Mouse (Mus musculus): Measurements from ENCODE around the gene Tatdn2.
"Not testable (repeated sequence)": the region's sequence is repeated elsewhere in the genome, so short reads cannot be mapped to it uniquely, and the experiment has no call there.

Gene Tatdn2

DNA sequence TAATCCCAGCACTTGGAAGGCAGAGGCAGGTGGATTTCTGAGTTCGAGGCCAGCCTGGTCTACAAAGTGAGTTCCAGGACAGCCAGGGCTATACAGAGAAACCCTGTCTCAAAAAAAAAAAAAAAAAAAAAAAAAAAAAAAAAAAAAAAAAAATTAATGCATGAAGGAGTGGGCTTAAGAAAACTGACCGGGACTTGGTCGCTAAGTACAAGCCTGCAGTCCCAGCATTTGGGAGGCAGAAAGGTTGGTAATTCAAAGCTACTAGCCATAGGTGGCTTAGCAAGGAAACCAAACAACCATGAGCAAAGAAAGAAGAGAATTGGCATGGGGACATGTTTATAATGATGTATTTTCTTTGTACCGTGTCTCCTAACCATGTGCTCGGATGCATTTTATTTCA lies 16.5 kb downstream of the Tatdn2 start:
- DNase-seq (ENCODE audit: low spot score in 2 of 2) = not testable (repeated sequence)

DNA sequence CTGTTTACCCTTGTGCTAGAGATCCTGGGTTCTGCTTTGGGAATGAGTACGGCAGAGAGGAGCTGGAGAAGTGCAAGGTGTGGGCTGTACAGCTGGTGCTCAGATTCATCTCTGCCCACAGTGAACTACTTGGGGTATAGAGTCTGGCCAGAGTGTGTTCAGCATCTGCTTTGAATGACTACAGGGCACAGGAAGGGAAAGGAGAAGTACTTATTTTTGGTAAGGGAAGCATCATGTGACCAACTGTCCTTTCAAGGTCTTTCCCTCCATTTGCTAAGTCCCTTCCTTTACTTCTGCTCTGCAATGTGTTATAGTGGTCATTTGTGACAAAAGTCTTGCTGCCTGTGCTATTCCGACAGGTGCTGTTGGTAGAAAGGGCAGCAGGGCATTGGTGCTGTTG lies 17.4 kb downstream of the Tatdn2 start:
- DNase-seq (ENCODE audit: low spot score in 2 of 2) = no peak

- DNase-seq (ENCODE audit: low spot score in 2 of 2) = no peak
Measured at GRCm38 (mm10) chr6:113714797-113715196, 17.9 kb downstream of the Tatdn2 start.

GRCm38 (mm10) chr6:113717541-113717940 lies 20.7 kb downstream of the Tatdn2 start:
- DNase-seq (ENCODE audit: low spot score in 2 of 2) = no peak

GRCm38 (mm10) chr6:113719878-113720277 lies 23.0 kb downstream of the Tatdn2 start, which contains the start of gene Ghrl:
TSS of gene Ghrl (minus strand) at chr6:113719880.
- DNase-seq (ENCODE audit: low spot score in 2 of 2) = no peak

DNA sequence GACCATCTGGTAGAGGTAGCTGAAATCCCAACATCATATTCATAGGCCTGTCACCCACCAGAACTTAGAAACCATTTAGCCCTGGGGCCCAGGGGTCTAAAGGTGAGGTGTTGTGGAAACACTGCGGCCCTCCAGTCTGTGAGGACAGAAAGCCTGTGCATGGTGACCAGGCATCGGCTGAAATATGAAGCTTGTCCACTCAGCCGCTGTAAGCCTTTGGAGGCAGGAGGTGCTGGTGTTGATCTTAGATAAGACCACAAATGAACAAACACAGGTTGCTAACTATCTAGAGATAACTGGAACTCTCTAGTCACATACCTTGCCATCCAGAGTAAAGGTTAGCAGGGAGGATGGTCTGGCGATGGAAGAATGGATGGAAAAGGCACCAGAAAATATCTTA lies 24.2 kb downstream of the Tatdn2 start:
- no peak for DNase-seq (ENCODE audit: low spot score in 2 of 2)

DNA sequence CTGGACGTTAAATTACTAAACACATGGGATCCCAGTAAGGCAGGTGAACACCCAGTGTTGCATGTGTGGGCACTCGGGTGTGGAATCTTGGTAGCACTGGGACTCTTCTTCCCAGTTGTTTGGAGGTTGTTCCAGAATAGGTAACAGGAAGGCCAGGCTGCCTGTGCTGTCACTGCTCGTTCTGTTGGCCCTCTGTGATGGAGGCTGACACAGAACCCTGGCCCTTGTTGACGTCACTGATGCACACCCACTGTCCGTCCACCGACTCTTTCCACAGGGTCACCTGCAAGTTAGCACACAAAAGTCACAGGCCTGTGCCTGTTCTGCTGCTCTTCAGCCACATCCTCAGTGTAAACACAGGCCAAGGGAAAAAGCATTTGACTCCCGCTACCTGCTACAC lies 31.3 kb downstream of the Tatdn2 start:
- DNase-seq (ENCODE audit: low spot score in 2 of 2) = no peak

- no peak for DNase-seq (ENCODE audit: low spot score in 2 of 2)
Measured at GRCm38 (mm10) chr6:113731296-113731695, 34.4 kb downstream of the Tatdn2 start.

GRCm38 (mm10) chr6:113737318-113738046 lies 40.6 kb downstream of the Tatdn2 start:
- no peak for DNase-seq (ENCODE audit: low spot score in 2 of 2)

DNA sequence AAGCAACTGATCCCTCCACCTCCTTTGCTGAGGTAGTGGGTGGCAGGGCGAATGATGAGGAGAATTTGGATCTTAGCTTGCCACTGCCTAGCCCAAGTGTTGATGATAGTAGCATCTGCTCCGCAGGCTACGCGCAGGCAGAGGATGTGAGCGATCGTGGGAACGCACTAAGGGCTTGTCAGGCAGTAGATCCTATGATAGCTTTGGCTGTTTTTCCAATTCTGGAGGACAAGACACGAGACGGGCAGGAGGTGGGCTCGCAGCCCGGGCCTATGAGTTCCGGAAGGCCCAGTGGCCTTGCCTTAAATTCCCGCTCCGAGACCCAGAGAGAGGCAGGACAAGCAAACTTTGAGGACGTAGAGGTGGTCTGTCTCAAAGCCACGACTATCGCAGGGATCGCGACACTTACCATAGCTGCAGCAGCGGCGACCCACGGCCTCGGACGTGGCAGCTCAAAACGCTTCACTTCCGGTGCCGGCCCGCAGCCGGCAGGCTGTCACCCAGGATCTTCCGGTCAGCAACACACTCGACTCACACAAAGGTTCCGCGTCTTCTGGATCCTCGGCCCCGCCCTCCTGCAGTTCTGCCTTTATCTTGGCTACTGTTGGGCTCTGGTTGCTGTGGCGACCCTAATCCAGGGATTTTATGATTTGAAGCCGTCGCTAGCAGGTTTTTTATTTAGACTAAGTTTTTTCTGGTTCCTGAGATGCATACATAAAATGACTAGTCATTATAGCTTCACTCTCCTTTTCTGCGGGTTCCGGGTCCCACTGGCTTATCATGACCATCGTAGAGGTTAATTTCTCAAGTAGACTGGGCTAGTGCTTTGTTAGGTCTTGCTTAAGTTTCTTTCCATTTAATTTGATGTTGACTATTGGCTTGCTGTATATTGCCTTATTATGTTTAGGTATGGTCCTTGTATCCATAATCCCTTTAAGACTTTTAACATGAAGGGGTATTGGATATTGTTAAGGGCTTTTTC lies 43.7 kb downstream of the Tatdn2 start, which contains the start of gene Sec13:
Gene Sec13, minus strand, starts transcription at position 508 of the 982 bp plus-strand sequence.
- DNase-seq (ENCODE audit: low spot score in 2 of 2) = peak; percentile 76 to 90

DNA sequence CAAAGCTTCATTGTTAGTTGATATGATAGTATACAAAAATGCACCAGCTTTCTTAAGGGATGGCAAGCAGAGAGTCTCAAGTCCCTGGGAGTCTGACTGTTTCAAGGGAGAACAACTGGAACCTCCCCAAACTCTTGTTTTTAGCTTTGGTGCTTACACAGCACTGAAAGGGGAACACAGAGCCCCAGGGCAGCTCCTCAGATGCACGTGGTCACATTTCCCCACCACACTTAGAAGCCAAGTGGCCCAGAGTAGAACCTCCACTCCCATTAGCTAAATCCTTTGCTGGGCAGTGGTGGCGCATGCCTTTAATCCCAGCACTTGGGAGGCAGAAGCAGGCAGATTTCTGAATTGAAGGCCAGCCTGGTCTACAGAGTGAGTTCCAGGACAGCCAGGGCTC lies 44.6 kb downstream of the Tatdn2 start:
- no peak for DNase-seq (ENCODE audit: low spot score in 2 of 2)

DNA sequence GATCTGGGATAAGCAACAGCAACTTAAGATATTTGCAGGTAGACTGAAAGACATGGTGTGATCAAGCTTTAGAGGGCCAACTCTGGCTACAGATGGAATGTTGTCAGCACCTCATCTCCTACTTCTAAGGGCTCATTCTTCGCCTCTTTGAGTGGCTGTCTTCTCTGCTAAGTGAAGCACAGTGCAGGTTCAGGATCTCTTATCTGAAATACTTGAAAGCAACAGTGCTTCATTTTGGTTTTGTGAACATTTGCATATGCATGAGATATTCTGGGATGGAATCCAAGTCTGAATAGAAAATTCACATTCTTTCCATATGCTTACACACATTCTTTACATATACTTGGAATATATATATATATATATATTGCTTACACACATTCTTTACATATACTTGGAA lies 45.5 kb downstream of the Tatdn2 start:
- no peak for DNase-seq (ENCODE audit: low spot score in 2 of 2)

DNA sequence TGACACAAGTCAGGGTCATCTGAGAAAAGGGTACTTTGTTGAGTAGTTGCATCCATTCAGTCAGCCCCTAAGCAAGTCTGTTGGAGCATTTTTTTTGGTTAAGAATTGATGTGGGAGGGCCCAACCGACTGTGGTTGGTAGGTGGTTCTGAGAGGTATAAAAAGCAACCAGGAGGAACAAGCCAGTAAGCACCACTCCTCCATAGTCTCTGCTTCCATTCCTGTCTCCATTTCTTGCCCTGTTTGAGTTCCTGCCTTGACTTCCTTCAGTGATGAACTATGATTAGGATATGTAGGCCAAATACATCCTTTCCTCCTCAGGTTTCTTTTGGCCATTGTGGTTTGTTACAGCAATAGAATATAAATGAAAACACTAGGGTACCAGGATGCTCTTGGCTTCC lies 46.3 kb downstream of the Tatdn2 start:
- no peak for DNase-seq (ENCODE audit: low spot score in 2 of 2)

DNA sequence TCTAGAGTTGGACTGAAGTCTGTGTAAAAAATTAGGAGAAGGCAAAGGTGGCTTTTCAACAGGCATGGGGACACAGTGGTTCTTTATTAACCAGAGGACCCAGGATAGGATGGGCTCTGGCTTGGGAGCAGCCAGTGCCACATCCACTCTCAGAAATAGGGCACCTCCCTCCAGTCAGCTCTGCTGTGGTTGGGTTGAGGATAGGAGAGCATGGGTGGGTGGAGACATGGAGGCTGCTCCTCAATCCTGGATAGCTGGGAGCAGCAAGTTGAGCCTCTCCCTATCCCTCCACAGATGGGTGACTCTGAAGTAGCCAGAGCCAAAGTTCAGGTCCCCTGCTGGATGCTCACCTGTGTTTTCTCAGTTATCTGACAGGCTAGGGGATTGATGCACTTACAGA lies 48.3 kb downstream of the Tatdn2 start:
- DNase-seq (ENCODE audit: low spot score in 2 of 2) = no peak

DNA sequence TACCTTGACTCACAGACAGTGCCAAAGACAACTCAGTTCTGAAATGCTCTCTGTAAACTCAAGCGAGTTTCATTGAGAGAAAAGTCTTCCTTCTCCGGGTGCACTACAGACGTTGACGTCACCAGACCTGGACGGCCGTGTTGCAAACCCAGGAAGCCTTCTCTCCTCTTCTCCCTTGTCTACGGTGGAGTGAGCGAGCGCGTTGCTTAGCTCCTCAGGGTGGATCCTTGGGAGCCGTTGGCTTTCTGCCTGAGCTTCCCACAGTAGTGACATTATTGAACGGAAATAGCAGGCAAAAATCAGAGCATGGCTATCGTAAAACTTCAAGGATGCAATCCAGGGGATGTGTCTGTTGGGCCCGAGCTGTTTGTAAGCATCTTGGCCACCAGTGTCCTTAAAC lies 50.4 kb downstream of the Tatdn2 start:
- no peak for DNase-seq (ENCODE audit: low spot score in 2 of 2)

- DNase-seq (ENCODE audit: low spot score in 2 of 2) = peak in 1 of 2 experiments; percentile 11
Measured at GRCm38 (mm10) chr6:113748351-113748750, 51.5 kb downstream of the Tatdn2 start.

GRCm38 (mm10) chr6:113749119-113749685 lies 52.4 kb downstream of the Tatdn2 start:
- no peak for DNase-seq (ENCODE audit: low spot score in 2 of 2)

All from urinary bladder, adult 18-20 months (tissue).